Mouse (Mus musculus) lung, embryonic 15.5 days (tissue): Measurements from ENCODE around the gene Tmem198. TPM values are rescaled to one million over a fixed set of nuclear protein-coding genes. Genes with fewer than 3 reads are reported as not detected.

ENCODE experiments used
- ATAC-seq: fragments of 200-750 bp; cut with Nextera tagmentation; 2 replicates; pipeline ENCODE4 v1.8.0; 2017; ENCODE audit warnings: moderate number of reproducible peaks, borderline replicate concordance; ENCODE audit not compliant: low FRiP score, low TSS enrichment; ENCODE audit errors: extremely low read depth
- H3K27ac ChIP-seq: fragments of 300-500 bp; sonication (generic); 2 replicates; pipeline ENCODE4 v1.5.1; 2015; ENCODE audit warnings: moderate library complexity, mild to moderate bottlenecking, inconsistent platforms
- H3K27me3 ChIP-seq: fragments of 300-500 bp; sonication (generic); 2 replicates; pipeline ENCODE4 v1.6.1; 2015; ENCODE audit warnings: inconsistent platforms
- H3K36me3 ChIP-seq: fragments of 300-500 bp; sonication (generic); 2 replicates; pipeline ENCODE4 v1.6.1; 2015; ENCODE audit warnings: inconsistent platforms
- H3K4me1 ChIP-seq: fragments of 300-500 bp; sonication (generic); 2 replicates; pipeline ENCODE4 v1.6.1; 2015; ENCODE audit warnings: inconsistent platforms
- H3K4me2 ChIP-seq: fragments of 300-500 bp; sonication (generic); 2 replicates; pipeline ENCODE4 v1.6.1; 2015; ENCODE audit warnings: inconsistent platforms, mild to moderate bottlenecking, moderate library complexity
- H3K4me3 ChIP-seq: fragments of 300-500 bp; sonication (generic); 2 replicates; pipeline ENCODE4 v1.5.1; 2015; ENCODE audit warnings: mild to moderate bottlenecking, inconsistent platforms
- H3K9ac ChIP-seq: fragments of 300-500 bp; sonication (generic); 2 replicates; pipeline ENCODE4 v1.6.1; 2015; ENCODE audit warnings: inconsistent platforms
- H3K9me3 ChIP-seq: fragments of 300-500 bp; sonication (generic); 2 replicates; pipeline ENCODE4 v1.6.1; 2016; ENCODE audit warnings: inconsistent platforms
- WGBS: fragments of 180-500 bp; shearing (Covaris S2); methylation state at CpG from one replicate; pipeline ENCODE4 v1.1.7; 2015; 5-methylcytosine and 5-hydroxymethylcytosine counted together
- polyA plus RNA-seq: library from polyadenylated mRNA; unstranded; fragments of >200 nt; fragmentation: Nextera tagmentation; extraction: Ambion mirVana; gene quantifications from 2 replicates; pipeline ENCODE4 v1.2.1, GENCODE M21; 2015

Tmem198 gene
- polyA plus RNA-seq, 1 experiment from 2014 or later, result 0.82 TPM

DNA sequence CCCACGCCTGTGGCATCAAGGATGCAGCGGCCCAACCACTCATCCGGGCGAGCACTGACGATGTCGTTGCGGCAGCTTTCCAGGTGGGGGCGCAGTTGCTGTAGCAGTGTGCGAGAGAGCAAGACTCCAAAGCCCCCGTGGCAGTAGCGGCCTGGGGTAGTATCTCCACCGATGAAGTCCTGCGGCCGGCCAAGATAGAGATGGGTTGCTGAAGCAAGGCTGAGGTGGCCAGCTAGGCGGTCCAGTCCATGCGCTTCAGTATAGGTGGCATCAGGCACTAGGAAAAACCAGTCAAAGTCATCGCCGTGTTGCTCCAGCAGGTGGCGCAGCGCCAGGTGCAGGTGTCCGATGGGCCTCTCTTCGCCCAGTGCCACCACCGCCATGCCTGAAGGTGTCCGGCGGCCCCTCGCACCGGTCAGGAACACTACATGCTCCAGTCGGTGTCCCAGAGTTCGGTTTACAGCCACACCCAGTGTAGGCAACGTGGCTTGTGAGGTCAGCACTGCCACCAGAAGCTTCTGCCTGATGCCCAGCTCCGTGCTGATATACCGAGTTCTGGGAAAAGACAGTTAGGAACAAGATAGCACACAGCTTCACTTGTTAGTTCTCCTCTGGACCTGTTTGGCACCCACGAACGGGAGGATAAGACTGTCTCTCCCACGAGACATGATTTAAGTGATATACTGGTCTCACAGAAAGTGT, 1.9 kb upstream of the Tmem198 start:
- H3K9ac ChIP-seq, result no peak overlapping the region
- H3K9me3 ChIP-seq, result no peaks in the 10 kb centered on the region
- 13% methylated on average over 35 of the region's 35 CpGs for WGBS
- no peak for ATAC-seq
- H3K36me3 ChIP-seq, result peaks cover 26% of the 10 kb centered on the region
- H3K4me1 ChIP-seq, result peaks cover 22% of the 10 kb centered on the region
- peak overlapping the region; percentile 23 for H3K4me3 ChIP-seq
- H3K27me3 ChIP-seq, result peaks cover 40% of the 10 kb centered on the region
- peak overlapping the region; percentile 85 for H3K4me2 ChIP-seq
- H3K27ac ChIP-seq, result no peak overlapping the region

DNA sequence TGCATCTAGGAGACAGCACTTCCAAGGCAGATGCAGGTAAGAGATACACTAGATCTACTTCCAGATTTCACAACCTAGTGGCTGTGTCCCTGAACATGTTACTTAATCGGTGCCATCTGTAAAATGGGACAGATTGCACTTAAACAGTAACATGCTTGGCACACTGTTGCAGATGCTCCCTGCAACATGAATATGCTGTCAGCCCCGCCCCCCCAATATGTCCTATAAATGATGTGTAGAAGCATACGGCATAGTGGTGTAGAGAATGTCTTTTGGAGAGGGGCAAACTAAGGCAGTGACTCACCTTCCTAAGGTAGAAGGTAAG, 1.4 kb upstream of the Tmem198 start:
- Histone ChIP-seq H3K4me3 (peak overlapping the region; percentile 88), H3K4me2 (peak overlapping the region; percentile 85), H3K36me3 (peaks cover 26% of the 10 kb centered on the region), H3K4me1 (peaks cover 22% of the 10 kb centered on the region), H3K9ac (no peak overlapping the region), H3K27ac (no peak overlapping the region; the same call in 1 of the 2 replicates), H3K27me3 (peaks cover 45% of the 10 kb centered on the region), H3K9me3 (no peaks in the 10 kb centered on the region)
- no peak for ATAC-seq
- WGBS, result 33% methylated on average over 3 of the region's 3 CpGs

DNA sequence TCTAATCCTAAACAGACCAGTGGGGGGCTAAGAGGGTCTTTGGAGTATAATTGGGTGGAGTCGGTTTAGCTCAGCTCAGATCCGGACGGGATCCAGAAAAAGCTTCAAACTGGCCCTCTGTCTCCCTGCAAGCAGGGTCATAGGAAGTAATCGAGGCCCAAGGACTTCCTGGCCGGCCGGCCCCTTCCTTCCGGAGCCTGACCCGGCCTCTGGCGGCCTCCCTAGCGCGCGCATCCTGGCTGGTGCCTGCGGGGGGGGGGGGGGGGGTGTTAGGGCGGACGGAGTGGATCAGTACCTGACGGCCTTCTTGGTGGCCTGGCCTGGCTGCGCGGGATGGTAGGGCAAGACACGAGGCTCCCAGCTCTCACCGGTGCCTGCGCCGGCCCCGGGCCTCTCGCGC, 835 bp upstream of the Tmem198 start:
- WGBS, result 0% methylated on average over 20 of the region's 25 CpGs
- peak; percentile 0; the same call in 1 of the 2 replicates for ATAC-seq
- peaks cover 51% of the 10 kb centered on the region for H3K27me3 ChIP-seq
- H3K4me3 ChIP-seq, result peak overlapping the region; percentile 88
- no peaks in the 10 kb centered on the region for H3K9me3 ChIP-seq
- peaks cover 22% of the 10 kb centered on the region for H3K4me1 ChIP-seq
- peaks cover 25% of the 10 kb centered on the region for H3K36me3 ChIP-seq
- peak overlapping the region; percentile 85 for H3K4me2 ChIP-seq
- peak overlapping the region; percentile 73 for H3K9ac ChIP-seq
- H3K27ac ChIP-seq, result peak overlapping the region; percentile 88

DNA sequence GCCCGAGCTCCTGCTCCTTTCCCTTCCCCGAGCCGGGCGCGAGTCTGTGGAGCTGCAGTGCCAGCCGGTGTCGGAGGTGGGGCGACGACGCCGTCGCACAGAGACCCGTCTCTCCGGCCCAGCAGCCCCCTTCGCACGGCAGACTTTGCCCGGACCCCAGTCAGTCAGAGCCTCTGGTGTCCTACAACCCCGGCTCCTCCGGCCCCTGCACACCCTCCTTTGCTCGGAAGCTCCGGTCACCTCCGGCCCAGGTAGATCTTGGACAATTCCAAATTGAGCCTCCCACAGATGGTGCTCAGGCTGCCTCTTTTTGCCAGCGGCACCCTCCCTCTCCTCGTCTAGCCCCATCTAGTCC, 280 bp downstream of the Tmem198 start:
- H3K27ac ChIP-seq, result no peak overlapping the region
- H3K9me3 ChIP-seq, result no peaks in the 10 kb centered on the region
- peaks cover 17% of the 10 kb centered on the region for H3K36me3 ChIP-seq
- H3K4me3 ChIP-seq, result peak overlapping the region; percentile 88
- peak; percentile 12; the same call in 1 of the 2 replicates for ATAC-seq
- peaks cover 22% of the 10 kb centered on the region for H3K4me1 ChIP-seq
- whole genome bisulfite sequencing, result under 1% methylated on average over 19 of the region's 24 CpGs
- peaks cover 62% of the 10 kb centered on the region for H3K27me3 ChIP-seq
- no peak overlapping the region for H3K9ac ChIP-seq
- H3K4me2 ChIP-seq, result peak overlapping the region; percentile 85

DNA sequence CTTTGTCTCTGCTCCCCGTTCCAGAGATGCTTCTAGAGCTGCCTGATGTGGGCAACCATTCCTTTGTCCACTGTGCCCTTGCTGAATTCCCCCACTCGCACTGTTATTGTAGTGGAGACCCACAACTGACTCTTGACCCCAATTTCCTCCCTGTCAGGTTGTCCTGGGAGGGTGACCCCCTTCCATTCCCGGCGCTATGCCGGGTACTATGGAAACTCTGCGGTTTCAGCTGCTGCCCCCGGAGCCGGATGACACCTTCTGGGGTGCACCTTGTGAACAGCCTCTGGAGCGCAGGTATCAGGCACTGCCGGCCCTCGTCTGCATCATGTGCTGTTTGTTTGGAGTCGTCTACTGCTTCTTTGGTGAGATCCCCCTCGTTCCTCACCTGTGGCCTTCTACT, 704 bp downstream of the Tmem198 start:
- Histone ChIP-seq H3K9me3 (no peaks in the 10 kb centered on the region), H3K4me1 (peaks cover 22% of the 10 kb centered on the region), H3K4me2 (peak overlapping the region; percentile 85), H3K4me3 (peak overlapping the region; percentile 88), H3K27ac (no peak overlapping the region), H3K27me3 (peaks cover 66% of the 10 kb centered on the region), H3K36me3 (peaks cover 13% of the 10 kb centered on the region), H3K9ac (no peak overlapping the region)
- no peak for ATAC-seq
- WGBS, result 24% methylated on average over 13 of the region's 13 CpGs

DNA sequence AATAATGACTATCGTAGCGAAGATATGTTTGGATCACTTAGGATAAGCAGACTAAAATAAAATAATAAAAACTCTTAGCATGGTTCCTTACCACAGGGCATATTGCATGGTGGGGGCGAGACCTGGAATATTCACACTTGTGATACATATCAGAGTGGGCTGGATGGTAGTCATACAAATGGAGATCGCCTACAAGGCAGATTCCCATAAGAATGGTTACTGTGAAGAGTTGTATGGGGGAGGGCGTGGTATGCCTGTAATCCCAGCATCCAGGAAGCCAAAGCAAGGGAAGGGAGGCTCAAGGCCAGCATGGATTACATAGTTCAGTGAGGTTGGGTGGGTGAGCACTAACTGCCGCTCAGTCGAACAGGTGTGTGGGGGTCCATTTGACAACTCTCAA, 1.4 kb downstream of the Tmem198 start:
- Histone ChIP-seq H3K4me1 (peaks cover 22% of the 10 kb centered on the region), H3K4me3 (no peak overlapping the region), H3K9me3 (no peaks in the 10 kb centered on the region), H3K36me3 (peaks cover 6% of the 10 kb centered on the region), H3K9ac (no peak overlapping the region), H3K27me3 (peaks cover 73% of the 10 kb centered on the region), H3K27ac (no peak overlapping the region), H3K4me2 (no peak overlapping the region)
- no peak for ATAC-seq
- 82% methylated on average over 7 of the region's 7 CpGs for WGBS

DNA sequence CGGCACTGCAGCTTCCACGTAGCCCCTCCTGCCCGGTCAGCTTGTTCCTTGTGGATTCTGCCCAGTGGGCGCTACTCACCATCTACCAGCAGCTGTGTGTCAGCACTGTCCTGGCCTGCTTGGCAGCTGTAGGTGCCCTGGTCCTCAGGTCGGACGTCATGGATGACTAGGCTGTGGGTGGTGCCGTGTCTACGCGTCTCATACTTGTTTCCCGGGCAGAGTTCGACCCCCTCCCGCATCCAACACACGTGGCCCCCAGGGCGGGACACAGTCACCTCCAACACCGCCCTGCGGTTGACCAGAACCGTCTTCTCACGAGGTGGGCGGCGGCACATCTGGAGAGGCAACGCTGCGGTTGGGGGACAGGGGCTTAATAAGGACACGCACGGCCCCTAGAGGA, 7.2 kb downstream of the Tmem198 start:
- WGBS, result 8% methylated on average over 24 of the region's 24 CpGs
- no peak overlapping the region for H3K27ac ChIP-seq
- H3K9me3 ChIP-seq, result no peaks in the 10 kb centered on the region
- peaks cover 77% of the 10 kb centered on the region for H3K27me3 ChIP-seq
- H3K4me1 ChIP-seq, result peaks cover 13% of the 10 kb centered on the region
- peak overlapping the region; percentile 80 for H3K4me2 ChIP-seq
- H3K4me3 ChIP-seq, result no peak overlapping the region; the same call in 1 of the 2 replicates
- no peak overlapping the region for H3K9ac ChIP-seq
- H3K36me3 ChIP-seq, result peaks cover 17% of the 10 kb centered on the region
- no peak; the same call in 1 of the 2 replicates for ATAC-seq

DNA sequence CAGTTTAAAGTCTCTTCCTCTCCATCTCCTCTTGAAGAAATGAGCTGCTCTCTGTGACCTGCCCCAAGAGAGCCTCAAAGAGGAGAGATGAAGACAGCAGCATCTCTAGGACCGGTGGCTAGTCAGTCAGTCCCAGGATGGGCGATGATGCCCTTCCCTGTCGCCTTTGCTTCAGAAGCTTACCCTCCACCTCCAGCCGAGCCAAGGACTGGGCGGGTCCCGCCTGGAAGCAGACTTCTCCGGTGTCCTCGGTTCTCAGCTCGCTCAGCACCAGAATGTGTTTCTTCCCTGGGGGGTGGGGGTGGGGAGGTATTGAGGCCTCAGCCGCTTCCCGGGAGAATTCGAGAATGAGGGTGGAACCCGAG, 7.7 kb downstream of the Tmem198 start:
- no peaks in the 10 kb centered on the region for H3K9me3 ChIP-seq
- peak overlapping the region; percentile 49 for H3K4me3 ChIP-seq
- peaks cover 74% of the 10 kb centered on the region for H3K27me3 ChIP-seq
- peak overlapping the region; percentile 80 for H3K4me2 ChIP-seq
- no peak overlapping the region for H3K27ac ChIP-seq
- 2% methylated on average over 13 of the region's 13 CpGs for WGBS
- H3K9ac ChIP-seq, result no peak overlapping the region
- ATAC-seq, result no peak
- H3K4me1 ChIP-seq, result peaks cover 13% of the 10 kb centered on the region
- H3K36me3 ChIP-seq, result peaks cover 22% of the 10 kb centered on the region

DNA sequence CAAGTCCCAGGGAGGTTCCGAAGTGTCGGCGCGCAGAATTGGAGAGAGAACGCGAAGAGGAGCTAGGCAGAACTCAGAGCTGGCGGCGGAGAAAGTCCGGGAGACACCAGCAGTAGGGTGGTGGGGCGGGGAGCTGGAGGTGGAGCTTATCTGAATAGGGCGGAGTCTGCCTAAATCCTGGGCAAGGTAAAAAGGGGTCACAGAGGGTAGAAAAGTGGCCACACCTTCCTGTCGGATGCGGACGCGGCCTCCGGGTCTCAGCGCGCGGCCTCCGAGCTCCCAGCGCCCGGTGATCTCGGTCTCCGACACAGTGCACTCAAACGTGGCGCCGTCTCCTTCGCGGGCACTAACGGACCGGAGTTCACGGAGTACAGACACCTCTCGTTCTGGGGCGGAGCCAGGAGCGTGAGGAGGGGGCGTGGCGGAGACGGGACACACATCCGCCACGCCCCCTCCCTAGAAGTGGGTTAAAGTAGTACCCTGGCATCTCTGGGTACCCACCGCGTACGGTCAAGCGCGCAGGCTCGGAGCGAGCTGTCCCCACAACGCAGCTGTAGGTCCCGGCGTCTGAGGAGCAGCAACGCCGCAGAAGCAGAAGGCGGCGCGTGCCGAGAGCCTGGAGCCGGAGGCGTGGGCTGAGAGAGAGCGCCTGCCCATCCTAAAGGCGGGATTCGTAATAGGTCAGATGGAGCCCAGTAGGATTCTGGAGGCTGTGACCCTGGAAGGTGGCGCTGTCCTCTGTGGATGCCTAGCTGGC, 8.3 kb downstream of the Tmem198 start:
- H3K36me3 ChIP-seq, result peaks cover 28% of the 10 kb centered on the region
- ATAC-seq, result peak; percentile 57
- no peaks in the 10 kb centered on the region for H3K9me3 ChIP-seq
- peak overlapping the region; percentile 80 for H3K4me2 ChIP-seq
- H3K27ac ChIP-seq, result no peak overlapping the region
- peak overlapping the region; percentile 49 for H3K4me3 ChIP-seq
- peaks cover 68% of the 10 kb centered on the region for H3K27me3 ChIP-seq
- WGBS, result under 1% methylated on average over 62 of the region's 62 CpGs
- H3K4me1 ChIP-seq, result peaks cover 13% of the 10 kb centered on the region
- no peak overlapping the region for H3K9ac ChIP-seq

DNA sequence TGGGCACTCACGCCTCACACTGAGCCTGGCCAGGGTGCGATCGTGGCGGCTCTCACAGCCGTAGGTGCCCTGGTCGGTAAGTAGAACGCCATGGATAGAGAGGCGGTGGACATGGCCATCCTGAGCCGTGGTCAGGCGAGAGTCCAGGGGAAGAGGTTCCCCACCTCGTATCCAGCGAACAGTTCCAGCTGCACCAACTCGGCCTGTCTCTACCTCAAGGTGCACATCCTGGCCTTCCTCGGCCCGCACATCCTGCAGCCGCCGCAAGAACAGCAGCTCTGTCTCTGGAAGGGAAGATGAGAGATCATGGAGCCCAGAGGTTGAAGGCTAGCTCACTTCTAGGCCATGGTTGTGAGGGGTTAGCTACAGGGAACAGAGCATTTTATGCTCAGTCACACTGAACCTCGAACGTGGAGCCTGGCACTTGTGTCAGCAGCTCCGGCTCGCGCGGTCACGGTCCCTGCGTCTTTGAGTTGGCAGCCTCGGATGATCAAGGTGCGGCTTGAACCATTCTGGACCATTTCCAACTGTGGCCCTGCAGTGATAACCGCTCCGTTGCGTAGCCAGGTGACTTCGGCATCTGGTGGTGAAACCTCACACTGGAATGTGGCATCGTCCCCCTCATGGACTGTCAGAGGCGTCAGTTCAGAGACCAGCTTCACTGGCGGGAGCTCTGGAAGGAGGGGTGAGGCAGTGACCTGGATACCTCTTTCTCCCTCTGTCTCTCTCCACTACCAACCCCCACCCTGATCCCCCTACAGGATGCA, 11.6 kb downstream of the Tmem198 start:
- Histone ChIP-seq H3K36me3 (peaks cover 36% of the 10 kb centered on the region), H3K9me3 (no peaks in the 10 kb centered on the region), H3K27me3 (peaks cover 34% of the 10 kb centered on the region), H3K4me3 (no peak overlapping the region), H3K27ac (no peak overlapping the region), H3K4me1 (peaks cover 13% of the 10 kb centered on the region), H3K9ac (no peak overlapping the region), H3K4me2 (no peak overlapping the region)
- 83% methylated on average over 34 of the region's 34 CpGs for WGBS
- ATAC-seq, result no peak

DNA sequence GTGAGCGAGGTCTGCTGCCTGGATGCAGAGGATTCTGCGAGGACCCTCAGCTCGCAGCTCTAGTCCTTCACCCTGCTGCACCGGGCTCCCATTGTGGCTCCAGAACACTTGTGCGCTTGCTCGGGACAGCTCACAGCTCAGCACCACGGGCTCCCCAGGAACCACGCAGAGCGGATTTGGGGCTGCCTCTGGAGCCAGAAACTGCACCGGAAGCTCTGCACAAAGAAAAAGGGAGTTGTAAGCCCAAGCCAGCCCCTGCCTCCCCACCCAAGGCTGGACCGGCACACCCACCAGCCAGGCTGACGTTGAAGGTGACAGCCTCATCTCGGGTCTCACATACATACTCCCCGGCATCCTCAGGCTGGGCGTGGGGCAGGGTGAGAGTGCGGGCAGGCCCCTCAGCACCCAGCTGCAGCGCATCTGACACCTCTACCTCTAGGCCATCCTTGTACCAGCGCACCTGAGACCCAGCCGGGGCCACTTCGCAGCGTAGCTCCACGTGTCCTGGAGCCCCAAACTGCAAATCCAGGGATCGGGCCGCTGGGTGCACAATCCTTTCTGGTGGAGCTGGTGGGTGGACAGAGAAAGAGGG, 13.3 kb downstream of the Tmem198 start:
- Histone ChIP-seq H3K4me1 (peaks cover 7% of the 10 kb centered on the region; the same call in 1 of the 2 replicates), H3K27me3 (peaks cover 17% of the 10 kb centered on the region), H3K27ac (no peak overlapping the region), H3K9ac (no peak overlapping the region), H3K4me2 (no peak overlapping the region), H3K4me3 (no peak overlapping the region), H3K36me3 (peaks cover 53% of the 10 kb centered on the region), H3K9me3 (no peaks in the 10 kb centered on the region)
- 60% methylated on average over 24 of the region's 24 CpGs for WGBS
- no peak for ATAC-seq
